Mouse (Mus musculus) kidney, postnatal 10 days (tissue): Measurements from ENCODE around the gene Serbp1.
A peak's percentile ranks its signal among the peaks of the same experiment; 100 is the strongest.
"Not testable (repeated sequence)": the region's sequence is repeated elsewhere in the genome, so short reads cannot be mapped to it uniquely, and the experiment has no call there.

ENCODE experiments used
- DNase-seq: peaks from one replicate; pipeline ENCODE4 v3.0.0; 2021; ENCODE audit warnings: mixed read lengths

Serbp1 gene

DNA sequence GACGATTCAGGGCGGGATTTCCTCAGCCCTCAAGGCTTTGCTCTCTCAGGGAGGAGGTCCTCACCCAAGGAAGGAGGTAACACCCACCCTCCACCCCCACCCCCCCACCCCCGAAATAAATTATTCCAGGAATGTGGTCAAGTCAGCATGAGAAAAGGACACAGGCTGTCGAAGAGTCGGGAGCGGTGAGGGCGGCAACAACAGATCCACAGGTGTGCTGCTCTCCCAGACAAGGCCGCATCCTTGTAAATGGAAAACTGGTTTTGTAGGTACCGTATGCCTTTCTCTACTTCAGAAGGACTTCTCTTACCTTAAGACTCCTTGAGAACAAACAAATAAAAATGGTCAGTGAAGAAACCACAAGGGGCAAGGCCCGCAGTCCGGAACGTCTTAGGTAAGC is at the start of gene Serbp1:
Gene Serbp1 (plus strand): TSS at position 200 of the 400 bp plus-strand sequence.
- DNase-seq = no peak

DNA sequence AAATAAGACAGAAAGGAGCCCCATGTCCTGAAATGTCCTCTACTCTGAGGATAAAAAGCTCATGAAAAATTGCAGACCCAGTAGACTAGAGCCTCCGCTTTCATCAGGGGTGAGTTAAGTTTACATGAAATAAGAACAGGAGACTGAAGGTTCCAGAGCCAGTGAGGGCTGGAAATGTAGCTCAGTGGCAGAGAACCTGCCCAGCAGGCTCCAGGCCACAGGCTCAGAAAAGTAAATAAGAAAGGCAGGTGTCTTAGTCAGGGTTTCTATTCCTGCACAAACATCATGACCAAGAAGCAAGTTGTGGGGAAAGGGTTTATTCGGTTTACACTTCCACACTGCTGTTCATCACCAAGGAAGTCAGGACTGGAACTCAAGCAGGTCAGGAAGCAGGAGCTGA is 44.4 kb upstream of the Serbp1 start:
- no peak for DNase-seq

DNA sequence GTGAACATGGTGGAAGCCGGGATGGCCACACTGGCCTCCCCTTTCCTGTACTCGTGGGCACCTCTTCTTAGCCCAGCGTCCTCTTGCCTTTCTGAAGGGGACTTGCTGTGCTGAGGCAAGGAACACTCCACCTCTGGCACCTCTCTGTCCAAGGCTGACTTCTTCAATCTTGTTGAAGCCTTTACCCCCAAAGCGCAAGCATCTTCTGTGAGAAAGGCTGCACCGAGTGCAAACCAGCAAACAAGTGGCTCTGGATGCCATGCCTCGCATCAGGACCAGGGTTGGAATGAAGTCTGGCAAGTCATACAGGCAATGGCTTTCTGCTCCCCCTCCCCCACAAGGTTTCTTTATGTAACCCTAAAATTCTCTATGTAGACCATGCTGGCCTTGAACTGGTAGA is 43.4 kb upstream of the Serbp1 start:
- no peak for DNase-seq

DNA sequence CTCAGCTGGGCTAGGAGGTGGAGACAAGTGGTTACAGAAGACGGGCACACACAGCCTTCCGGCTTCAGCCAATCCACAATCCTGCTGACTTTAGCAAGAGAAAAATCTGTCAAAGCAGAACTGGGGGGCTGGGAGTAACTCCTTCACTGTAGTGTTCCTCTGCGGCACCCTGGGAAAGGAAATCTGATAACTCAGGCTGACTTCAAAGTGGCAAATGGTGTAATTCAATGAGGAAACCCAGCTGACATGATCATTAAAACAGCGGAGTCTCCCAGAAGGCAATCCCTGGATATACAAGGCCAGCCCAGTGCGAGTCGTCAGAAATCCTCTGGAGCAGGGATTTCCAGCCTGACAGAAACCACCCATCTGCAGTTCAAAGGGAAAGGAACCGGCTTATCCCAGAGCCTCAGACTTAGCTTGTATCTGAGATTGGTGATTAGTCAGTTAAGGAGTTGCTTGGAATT is 42.8 kb upstream of the Serbp1 start:
- peak; percentile 16 for DNase-seq

DNA sequence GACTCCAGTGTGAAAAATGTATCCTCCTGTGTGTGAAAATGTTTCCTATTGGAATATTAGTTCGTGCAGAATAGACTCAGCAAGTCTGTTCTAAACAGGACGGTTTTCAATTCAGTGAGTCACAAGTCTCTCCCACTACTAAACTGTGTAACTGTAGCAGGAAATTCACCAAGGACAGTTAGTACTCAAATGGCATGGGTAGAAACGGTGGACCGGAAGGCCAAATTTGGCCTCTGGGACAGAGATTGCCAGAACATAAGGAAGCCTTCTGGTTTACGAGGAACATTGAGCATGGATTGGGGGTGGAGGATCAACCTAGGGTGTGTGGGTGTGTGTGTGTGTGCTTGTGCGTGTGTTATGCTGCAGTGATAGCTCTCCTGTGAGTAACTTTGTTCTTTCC is 41.2 kb upstream of the Serbp1 start:
- DNase-seq = no peak

DNA sequence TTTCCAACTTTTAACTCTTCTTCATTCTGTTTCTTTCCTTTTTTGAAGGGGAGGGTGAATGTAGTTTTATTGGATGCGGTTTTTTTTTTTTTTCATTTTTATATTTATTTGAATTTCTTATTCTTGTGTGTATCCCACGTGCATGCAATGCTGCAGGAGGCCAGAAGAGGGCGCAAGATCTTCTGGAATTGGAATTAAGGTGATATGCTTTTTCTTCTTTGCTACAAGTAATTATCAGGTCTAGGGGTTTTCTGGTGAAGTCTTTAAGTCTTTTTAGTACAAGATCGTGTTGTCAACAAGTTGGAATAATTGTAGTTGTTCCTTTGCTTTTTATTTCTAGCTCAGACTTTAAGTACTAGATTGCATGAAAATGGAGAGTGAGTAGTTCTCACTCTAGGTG is 39.9 kb upstream of the Serbp1 start:
- peak; percentile 62 for DNase-seq

DNA sequence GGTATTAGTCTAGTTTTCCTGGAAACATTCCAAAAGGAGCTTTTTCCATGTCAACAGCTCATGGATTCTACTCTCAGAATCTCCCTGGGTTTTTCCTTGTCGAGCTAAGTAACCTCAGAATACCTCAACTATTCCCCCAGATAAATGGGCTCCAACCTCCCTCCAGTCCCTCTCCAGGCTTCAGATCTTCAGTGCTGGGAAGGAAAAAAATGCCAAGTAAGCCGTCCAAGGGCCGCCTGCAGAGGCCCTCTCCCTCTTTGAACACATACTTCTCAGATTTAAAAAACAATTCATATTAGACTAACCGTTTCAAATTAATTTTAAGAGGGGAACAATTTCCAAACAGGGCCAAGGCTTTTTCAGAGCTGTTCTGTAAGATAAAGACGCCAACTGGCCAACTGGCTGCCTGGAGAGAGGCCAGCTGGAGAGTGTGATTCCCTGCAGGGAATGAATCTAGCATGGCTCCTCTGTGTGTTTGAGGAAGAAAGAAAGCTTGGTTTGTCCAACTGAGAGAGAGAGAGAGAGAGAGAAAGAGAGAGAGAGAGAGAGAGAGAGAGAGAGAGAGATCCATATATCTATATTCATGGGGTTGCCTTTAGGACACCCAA is 37.2 kb upstream of the Serbp1 start:
- DNase-seq = peak; percentile 43

DNA sequence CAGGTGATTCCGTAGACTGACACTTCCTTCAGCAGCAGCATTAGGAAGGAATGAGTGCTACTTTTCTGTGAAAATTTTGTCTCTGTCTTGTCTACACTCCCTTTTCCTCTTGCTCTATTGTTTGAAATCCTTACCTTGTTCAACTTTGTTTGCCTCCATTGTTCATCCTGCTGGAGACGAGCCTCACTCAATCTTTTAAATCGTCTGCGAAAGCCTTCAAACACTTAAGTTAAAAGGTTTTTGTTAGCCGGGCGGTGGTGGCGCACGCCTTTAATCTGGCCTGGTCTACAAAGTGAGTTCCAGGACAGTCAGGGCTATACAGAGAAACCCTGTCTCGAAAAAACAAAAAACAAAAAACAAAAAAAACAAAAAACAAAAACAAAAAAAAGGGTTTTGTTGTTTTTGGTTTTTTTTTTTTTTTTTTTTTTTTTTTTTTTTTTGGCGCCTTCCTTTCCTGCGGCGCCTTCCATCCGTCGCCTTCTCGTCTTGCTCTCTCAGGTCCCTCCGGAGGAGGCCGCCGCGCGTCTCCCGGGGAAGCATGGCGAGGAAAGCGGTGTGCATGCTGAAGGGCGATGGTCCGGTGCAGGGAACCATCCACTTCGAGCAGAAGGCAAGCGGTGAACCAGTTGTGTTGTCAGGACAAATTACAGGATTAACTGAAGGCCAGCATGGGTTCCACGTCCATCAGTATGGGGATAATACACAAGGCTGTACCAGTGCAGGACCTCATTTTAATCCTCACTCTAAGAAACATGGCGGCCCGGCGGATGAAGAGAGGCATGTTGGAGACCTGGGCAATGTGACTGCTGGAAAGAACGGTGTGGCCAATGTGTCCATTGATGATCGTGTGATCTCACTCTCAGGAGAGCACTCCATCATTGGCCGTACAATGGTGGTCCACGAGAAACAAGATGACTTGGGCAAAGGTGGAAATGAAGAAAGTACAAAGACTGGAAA is 32.6 kb upstream of the Serbp1 start:
- DNase-seq = no peak

DNA sequence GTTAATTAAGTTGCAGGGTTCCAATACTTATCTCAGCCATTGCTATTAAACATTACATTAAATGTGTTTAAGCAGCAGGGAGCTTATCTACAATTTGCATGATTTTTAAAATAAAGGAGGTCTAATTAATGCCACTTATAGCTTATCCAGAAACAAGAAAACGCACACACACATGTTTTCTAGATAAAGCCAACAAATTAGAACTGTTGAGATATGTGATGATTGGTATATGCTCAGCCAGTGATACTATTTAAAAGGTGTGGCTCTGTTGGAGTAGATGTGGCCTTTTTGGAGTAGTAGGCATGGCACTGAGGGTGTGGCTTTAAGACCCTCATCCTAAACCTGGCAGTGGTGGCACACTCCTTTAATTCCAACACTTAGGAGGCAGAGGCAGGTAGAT is 25.6 kb upstream of the Serbp1 start:
- DNase-seq = no peak

DNA sequence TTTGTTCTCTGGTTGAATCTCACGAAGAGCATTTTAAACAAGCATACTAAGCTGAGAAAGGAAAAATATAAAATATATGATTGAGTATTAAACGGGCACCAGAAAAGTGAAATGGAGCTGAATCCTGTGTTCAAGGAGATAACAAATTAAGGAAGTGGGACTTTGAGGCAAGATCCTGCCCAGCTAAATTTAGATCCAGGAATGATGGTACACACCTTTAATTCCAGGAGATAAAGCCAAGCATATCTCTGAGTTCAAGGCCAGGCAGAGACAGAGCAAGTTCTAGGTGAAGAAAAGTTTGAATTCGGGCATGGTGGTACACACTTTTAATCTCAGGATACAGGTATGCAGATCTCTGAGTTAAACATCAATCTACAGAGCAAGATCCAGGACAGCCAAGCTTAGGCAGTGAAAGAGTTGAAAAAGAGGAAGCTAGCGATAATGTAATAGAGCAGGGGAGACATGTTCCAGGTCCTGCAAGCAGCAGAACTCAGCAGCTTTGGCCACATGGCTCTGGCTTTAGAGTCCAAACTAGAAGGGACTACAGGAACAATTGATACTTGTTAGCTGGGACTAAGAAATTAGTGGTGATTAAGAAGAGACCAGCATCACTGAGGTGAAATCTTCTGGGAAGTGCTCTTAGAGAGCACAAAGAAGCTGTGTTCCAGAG is 24.4 kb upstream of the Serbp1 start:
- no peak for DNase-seq

DNA sequence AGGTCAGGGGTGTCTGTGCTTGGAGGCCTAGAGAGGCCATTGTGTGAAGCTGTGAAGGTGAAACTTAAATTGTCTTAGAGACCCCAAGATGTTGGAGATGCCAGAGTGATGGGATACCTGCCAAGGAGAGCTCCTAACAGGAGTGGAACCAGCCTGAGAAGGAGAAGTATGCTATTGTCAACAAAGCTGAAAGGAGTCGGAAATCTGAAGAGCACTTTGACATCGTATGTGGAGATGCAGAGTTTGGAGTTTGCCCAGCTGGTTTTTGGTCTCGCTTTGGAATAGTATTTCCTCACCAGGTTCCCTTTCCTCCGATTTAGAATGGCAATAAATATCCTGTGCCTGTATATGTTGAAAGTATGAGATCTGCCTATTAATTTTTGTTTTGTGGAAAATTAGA is 20.6 kb upstream of the Serbp1 start:
- DNase-seq = no peak

DNA sequence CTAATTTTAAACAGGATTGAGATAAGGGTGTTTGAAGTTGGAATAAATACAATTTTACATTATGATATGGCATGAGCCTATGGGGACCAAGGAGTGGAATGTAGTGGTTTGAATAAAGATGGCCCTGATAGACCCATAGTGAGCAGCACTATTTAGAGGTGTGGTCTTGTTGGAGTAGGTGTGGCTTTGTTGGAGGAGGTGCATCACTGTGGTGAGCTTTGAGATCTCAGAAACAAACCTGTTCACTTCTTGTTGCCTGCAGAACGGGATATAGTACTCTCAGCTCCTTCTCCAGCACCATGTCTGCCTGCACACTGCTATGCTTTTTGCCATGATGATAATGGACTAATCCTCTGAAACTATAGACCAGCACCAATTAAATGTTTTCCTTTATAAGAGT is 20.1 kb upstream of the Serbp1 start:
- DNase-seq = no peak

DNA sequence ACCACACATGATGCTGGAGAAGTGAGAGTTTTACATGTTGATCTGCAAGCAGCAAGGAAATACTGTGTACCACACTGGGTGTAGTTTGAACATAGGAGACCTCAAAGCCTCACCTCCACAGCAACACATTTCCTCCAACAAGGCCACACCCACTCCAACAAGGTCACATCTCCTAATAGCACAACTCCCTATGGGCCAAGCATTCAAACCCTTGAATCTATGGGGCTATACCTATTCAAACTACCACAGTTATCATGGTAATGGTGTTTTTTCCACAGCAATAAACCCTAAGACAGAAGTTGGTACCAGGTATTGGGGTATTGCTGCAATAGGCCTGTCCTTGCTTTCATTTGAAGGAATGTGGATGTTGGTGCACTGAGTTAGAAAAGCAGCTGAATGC is 19.4 kb upstream of the Serbp1 start:
- no peak for DNase-seq

DNA sequence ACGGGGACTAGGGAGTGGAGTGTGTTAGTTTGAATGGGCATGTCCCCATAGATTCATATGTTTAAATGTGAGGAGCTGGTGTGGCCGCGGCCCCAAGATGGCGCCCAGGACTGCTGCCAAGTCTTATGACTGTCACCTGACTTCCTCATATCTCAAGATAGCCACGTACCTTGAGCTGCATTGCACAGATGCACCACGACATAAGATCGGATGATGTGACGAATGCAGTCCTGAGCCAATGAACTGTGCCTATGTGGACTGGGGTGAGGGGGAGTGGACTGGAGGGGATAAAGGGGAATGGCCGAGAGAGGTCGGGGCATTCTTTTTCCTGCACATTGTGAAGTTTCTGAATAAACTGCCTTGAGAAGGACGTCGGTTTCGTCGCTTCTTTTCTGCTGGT is 18.0 kb upstream of the Serbp1 start:
- DNase-seq = not testable (repeated sequence)

DNA sequence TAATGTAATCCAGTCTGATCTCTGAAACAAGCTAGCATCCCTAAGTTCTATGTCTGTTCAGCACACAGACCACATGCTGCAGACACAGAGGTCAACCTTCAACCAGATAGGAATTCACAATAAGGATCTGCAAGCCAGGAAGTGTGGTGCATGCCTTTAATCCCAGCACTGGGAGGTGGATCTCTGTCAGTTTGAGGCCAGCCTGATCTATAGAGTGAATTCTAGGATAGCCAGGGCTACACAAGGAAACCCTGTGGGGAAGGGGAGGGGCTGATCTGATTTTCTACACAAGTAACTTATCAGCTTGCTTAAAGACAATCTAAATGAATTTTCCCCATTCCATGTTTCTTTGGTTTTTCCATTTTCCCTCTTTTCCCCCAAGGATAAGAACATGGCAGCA is 17.2 kb upstream of the Serbp1 start:
- DNase-seq = no peak

DNA sequence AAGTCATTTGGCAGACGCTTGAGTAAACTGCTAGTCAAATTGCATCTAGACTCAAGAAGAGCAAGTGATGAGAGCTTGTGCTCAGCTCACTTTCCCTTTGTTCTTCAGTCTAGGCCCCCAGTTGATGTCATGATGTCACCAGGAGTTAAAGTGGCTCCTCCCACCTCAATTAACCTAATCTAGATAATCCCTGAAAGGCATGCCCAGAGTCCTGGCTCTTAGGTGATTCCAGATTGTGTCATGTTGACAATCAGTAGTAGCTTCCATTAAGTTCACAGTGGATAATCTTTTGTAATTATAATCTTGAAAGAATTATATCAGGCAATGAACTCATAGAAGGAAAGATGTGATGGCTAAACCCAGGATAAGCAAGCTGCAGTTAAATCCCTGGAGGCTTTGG is 14.9 kb upstream of the Serbp1 start:
- DNase-seq = no peak

DNA sequence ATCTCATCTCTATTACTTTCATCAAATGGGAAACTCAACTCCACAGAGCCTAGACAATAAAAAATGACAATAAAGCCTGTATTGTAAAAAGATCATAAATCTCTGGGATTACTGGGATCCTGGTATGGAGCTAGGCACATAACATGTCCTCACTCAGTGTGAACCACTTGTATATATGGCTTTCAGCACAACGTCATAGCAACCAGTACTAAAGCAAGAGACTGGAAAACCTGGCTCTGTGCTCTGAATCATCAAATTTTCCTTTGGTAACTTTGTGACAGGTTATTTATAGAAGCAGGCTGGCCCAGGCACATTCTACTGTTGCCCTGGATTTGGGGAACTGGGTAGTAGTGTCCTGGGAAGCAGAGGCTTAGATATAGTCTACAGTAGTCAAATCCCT is 14.5 kb upstream of the Serbp1 start:
- no peak for DNase-seq

DNA sequence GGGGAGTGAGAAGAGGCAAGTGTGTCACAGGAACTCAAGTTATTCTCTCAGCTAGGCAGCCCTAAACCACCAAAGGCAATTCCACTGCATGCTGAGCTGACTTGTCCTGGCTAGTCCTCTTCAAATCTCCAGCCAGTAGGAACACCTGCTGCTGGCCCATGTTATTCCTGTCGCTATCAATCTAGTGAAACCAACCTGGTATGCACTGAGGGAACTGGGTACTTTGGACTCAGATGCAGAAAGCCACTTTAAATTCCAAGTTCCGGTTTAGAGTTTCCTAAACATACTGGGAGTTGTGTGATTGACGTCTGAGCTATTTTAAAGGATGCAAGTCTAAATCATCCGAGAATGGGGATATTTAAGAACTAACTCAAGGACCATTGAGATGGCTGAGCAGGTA is 11.7 kb upstream of the Serbp1 start:
- DNase-seq = no peak

DNA sequence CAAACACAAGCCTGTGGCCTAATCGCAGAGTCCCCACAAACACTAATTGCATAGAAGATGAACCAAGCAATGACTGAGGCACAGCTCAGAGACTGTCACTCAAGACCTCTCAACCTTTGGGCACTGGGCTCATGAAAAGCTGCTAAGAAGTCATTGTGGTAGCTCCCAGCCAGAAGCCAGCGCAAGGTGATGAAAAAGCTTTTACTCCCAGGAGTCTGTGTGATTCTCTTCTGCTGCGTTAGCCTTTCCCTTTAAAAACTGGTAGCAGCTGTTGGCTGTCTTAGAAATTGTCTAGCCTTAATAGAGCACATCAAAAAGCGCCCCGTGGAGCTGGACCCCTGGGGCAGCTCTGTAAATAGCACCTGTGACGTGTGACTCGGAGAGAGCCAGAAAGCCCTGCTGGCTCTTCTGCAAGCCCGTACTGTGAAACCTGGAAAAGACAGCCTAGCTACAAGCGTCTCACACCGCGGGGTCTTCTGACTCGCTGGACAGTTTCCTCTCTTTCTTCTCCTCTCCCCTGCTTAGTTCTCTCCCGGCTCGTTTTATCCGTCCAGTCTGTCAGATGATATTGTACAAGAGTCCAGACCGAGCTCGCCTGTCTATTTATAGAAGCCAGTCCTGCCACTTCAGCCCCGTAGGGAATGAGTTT is 9.4 kb upstream of the Serbp1 start:
- peak; percentile 7 for DNase-seq

DNA sequence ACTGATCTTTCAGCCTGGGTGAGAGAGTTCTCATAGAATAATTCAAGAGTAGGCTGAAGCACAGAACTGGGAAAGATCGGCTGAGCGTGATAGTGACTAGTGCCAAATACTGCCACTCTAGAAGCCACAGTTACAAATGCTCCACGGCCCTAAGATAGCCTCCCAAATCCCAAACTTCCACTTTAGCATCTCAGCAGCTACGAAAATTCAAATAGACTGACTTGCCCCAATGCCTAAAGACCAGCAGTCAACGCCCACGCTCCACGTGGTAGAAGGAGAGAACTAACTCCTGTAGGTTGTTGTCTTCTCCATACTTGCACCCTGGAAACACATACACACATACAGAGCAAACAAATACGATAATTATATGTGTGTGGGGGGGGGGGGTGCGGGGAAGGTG is 8.5 kb upstream of the Serbp1 start:
- DNase-seq = no peak

DNA sequence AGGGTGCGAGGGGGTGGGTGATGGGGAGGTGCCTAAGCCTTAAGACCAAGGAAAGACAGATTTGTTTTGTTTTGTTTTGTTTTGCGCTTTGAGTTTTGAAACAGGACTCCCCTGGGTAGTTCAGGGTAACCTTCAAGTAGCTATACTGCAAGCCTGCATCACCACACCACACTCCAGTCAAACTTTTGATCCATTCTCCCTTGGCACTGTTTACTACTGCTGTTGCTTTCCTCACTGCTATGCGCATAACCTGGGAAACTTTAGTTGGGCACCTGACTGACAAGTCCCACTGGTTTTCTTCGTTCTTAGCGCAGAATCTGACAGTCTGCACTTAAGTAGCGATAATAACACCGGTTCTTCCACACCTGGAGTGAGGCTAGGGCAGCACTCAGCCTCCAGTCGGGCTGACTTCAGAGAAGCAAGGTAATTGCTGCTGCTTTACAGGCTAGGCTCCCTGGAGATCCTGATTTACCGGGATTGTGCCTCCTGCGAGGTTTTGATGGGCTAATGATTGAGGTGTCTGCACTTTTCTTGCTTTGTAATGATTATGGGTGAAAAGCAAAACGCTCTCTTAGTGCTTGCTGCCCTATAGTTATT is 8.0 kb upstream of the Serbp1 start:
- no peak for DNase-seq

DNA sequence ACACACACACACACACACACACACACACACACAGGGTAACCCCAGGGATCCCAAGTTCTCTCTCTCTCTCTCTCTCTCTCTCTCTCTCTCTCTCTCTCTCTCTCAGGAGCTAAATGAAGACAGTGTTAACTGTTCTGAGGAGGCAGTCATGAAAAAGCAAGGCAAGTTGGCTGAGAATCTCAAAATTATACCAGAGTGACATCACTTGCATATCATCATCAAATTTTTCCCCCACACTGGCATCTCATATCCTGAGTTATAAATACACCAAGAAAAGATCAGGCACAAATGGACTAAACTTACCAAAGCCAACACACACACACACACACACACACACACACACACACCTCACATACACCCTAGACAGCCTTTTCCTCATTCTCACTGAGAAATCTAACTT is 7.0 kb upstream of the Serbp1 start:
- no peak for DNase-seq

DNA sequence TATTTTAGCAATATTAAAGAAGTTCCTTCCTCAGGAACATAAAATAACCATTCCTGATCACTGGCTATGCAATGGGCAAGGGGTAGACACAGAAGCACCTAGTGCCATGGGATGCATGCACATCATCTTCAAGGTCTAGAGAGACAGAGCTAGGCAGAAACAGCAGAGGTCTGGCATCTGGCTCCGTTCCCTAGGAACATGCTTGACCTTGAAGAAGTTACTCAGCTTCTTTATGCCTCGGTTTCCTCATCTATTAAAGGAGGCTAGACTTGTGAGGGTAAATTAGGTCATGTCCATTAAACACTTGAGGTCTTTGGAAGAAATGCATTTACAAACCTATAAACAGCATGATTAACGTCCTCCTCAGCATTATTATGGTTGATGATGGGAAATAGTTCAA is 2.3 kb upstream of the Serbp1 start:
- DNase-seq = no peak
